Mouse (Mus musculus) common myeloid progenitor, adult 5-6 weeks (primary cell): ENCODE measurements around the gene Med21. TPM values are rescaled to one million over a fixed set of nuclear protein-coding genes. Genes with fewer than 3 reads are reported as not detected.

Source experiments
- ATAC-seq: replicated peaks from 2 replicates; pipeline ENCODE4 v1.8.0; 2016; ENCODE audit warnings: low read depth, mild to moderate bottlenecking, moderate TSS enrichment, inconsistent platforms; ENCODE audit not compliant: poor library complexity, severe bottlenecking
- total RNA-seq: library from RNA; stranded (forward); fragments of 200-1000, 187-1606 nt; gene quantifications from 2 replicates; pipeline ENCODE4 v1.2.3, GENCODE M21; 2017

The Med21 gene
- total RNA-seq, 1 experiment from 2014 or later, result 59.5 TPM

DNA sequence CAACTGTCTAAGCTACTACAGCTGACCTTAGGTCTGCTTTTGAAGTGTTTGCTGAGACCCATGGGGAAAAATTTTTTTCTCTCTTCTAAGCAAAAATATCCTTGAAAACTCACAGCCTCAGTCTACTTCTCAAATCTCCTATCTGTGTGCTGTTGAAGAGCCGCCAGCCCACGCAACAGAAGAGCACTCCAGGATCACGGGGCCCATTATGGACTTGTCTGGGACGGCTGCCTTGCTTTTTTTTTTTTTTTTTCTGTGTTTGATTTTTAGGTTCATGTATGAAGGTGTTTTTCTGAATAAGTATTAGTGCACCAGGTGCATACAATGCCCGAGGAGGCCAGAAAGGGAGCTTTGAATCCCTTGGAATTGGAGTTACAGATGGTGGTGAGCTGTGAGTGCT is 5.9 kb upstream of the Med21 start:
- ATAC-seq, result no peak

DNA sequence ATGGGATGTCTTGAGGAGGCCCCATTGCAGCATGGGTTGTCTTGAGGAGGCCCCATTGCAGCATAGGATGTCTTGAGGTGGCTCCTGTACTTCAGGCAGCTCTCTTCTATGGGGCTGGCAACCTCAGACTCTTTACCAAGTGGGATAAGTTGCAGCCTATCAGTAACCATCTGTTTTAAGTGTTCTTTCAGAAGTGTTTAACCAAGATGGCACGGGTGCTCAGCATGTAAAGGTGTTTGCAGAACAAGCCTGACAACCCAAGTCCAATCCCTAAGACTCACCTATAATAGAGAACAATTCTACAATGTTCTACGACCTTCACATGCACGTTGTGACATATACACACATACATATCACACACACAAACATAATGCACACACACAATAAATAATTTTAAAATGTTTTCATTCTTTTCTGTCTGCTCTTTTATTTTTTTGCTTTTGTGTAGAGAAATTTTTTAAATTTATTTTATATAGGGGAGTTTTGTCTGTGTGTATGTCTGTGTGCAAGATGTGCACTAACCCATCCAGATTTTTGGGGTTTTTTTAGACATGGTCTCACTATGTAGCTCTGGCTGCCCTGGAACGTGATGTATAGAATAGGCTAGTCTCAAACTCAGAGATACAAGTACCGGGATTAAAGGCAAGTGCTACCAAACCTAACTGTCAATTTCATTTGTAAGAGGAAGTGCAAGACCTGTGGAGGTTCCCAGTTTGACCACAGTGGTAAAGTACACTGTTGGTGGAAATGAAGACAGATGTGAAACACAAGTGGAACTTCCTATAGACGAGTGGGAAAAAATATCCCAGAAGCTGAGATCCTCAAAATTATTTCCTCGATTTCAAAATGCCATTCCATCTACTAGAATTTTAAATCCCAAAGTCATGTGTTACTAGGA is 2.0 kb upstream of the Med21 start:
- ATAC-seq, result peak; percentile 26; the same call in 1 of the 2 replicates

DNA sequence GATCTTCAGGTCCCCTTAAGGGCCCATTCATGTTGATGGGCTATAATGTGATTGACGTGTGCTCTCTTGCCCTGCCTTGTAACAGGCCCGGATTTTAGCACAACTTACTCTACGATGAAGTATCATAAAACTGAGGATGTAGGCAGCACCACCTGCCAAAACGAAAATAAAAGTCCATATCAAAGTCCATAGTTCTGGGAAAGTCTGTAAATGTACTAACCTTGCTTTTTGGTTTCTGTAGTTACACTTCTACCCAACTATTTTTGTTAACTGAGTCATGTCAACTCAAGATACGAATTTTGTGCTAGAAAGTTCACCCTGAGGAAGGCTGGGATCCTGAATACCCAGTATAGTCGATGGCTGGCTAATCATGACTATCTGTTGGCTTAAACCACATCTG is 1.4 kb upstream of the Med21 start:
- no peak for ATAC-seq

DNA sequence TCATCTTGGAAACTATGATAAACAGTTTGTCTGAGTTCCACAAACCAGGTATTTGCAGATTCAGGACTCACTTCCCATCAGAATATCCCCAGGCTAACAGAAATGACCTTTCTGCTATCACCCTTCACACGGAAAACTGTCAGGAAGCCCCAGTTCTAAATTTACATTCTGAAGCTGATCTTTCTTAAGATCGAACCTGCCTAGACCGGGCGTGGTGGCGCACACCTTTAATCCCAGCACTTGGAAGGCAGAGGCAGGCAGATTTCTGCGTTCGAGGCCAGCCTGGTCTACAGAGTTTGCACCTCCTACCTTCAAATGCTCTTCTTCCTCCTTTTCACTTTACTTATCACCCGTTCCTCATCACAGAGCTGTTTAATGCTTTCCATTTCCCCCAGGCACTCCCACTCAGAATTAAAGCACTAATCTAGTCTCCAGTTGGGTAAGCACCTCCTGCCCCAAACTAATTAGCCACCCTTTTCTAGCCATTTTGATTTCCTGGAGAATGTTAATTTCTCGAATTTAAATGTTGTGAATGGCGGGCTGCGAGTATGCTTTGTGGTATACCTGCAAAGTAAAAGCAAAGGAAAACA is 631 bp upstream of the Med21 start:
- peak; percentile 9 for ATAC-seq

DNA sequence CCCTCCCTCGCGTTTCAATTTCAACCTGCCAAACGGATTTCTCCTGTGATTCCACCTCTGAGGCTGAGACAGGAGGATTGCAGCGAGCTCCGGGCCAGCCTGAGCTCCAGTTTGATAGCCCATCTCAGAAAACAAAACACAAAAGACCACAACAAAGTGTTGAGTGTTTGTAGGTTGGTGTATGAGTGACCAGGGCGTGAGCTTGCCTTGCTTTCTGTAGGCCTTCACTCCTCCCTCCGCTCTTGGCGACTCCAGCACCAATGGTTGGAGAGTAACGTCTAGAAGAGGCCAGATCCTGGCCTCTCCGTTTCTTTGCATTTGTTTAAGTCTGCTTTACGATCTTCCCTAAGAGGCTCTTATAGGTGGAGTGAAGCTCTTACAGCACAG is 830 bp downstream of the Med21 start:
- no peak for ATAC-seq

DNA sequence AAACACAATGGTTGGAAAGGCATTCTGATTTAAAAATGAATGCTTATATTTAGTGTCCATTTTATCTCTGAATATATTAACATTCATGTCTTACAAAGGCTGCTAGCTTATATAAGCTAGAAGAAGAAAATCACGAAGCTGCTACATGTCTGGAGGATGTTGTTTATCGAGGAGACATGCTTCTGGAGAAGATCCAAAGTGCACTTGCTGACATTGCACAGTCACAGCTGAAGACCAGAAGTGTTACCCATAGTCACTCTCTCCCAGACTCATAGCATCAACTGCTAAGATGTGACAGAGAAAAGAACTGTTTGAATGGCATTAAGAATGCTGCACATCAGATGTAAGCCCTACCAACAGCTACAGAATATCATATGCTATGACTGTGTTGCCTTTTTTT is 7.7 kb downstream of the Med21 start:
- no peak for ATAC-seq

DNA sequence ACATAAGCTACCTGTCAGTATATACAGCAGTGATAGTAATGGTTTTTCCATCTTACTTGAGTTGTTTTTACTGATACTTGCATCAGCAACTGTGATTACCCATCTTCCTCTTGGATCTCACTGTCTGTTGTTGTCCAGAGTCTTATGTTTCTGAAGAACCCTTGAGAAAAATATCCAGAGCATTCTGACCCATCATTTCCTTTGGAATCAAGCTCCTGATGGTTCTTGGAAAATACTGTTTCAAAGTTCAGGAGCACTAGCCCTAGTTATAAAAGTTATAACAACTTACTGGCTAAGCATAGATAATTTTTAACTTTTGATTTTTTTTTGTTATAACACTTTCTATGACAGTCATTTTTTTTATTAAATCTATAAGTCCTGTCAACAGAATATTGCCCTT is 9.1 kb downstream of the Med21 start:
- ATAC-seq, result no peak

DNA sequence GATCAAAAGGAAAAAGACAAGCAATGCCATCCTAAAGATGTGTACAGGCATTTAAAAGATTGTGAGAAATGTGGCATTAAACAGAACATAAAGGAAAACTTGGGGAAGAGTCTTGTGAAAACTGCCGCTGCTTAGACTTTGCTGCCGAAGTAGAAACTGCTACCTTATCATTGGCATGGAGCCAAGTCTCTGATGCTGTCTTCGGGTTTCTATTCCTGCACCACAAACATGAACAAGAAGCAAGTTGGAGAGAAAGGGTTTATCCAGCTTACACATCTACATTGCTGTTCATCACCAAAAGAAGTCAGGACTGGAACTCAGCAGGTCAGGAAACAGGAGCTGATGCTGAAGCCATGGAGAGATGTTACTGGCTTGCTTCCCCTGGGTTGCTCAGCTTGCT is 10.8 kb downstream of the Med21 start:
- ATAC-seq, result no peak

DNA sequence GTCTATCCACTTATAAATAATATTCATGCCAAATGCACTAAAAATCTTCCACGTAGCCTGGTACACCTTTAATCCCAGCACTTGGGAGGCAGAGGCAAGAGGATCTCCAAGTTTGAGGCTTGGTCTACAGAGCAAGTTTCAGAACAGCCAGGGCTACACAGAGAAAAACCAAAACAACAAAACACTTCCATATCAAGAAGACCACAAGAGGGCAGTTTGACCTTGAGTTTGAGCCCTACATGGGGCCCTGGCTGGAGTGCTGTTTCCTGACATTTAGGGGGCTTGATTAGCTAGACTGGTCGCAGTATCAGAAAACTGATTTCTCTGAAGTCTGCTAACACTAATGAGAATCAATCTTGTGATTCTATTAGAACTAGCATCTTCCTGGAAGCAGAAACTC is 18.2 kb downstream of the Med21 start:
- peak; percentile 45; the same call in 1 of the 2 replicates for ATAC-seq

DNA sequence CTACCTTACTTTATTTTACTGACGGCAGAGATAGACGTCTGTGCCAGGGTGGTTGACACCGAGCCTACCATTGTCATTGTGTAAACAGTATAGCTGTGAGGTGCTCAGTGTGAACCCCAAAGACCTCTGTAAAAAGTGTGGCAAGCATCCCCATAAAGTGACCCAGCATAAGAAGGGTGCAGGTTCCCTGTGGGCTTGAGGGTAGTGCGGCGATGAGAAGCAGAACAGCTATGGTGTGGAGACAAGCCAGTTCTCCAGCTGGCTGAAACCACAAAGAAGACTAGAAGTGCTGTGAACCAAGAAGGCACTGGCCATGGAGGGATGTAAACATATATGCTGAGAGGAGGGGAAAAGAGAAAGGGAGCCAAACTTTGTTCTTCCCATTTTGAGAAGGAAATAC is 19.3 kb downstream of the Med21 start:
- 0 out of 2 replicates have a peak, but pooled peaks have one; percentile 30 for ATAC-seq

DNA sequence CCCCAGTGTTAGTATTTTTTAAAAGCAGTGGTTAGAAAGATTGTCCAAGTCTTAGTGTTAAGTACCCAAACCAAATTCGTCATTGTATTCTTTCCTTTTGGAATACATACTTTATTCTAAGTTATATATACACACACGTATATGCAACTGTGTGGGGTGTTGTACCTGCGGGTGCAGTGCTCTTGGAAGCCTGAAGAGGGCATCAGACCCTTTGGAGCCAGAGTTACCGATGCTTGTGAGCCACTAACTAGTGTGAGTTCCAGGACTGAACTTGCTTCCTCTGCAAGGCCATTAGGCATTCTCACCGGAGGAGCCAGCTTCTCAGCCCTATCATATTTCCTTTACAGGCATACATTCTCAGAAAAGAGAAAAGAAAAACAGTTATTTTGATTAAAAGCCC is 20.3 kb downstream of the Med21 start:
- ATAC-seq, result peak; percentile 91

DNA sequence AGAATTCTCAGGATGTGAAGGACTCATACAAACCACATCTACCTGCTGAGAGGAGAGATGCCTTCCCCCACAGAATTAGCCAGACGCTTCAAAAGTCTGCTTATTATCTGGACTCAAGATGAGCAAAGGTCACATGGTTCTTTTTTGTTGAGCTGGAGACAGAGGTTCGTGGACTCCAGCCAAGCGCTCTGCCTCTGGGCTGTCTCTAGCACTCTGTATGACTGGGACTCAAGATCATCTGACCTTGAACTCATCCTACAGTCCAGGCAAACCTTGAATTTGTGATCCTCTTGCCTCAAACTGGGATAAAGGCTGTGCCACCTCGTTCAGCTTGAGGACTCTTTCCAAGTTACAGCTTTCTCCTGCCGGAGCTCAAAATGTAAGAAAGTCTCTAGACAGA is 21.8 kb downstream of the Med21 start:
- ATAC-seq, result no peak

DNA sequence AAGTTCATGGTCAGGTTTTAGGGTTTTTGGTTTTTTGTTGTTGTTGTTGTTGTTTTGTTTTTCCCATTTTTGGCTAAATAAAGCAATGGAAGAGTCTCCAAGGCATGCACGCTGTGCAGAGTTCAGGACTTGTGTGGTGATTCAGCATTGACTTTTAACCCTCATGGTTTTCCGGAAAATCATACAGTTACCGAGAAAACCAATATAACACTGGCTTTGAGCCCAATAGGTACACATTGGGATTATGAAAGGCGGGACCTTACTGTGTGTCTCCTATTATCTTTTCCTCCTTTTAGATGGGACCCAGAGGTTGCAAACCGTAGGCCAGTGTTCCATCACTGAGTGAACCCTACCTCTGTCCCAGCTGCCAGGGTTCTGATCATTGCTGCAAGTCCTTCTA is 22.6 kb downstream of the Med21 start:
- ATAC-seq, result no peak

DNA sequence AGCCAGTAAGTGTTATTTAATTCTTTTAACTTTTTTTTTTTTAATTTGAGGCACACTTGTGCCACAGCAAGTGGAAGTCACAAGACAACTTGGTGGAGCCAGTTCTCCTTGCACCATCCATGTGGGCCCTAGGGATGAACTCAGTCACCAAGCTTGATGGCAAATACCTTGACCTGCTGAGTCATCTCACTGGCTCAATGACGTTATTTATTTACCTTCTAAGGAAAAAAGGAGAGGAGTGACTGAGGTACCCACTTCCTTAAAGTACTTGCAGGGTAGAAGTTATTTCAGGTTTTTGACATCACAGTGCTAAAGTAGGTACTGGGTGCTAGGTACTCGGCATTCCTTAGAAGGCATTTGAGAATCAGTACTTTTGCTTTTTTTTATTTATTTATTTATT is 23.1 kb downstream of the Med21 start:
- ATAC-seq, result no peak

DNA sequence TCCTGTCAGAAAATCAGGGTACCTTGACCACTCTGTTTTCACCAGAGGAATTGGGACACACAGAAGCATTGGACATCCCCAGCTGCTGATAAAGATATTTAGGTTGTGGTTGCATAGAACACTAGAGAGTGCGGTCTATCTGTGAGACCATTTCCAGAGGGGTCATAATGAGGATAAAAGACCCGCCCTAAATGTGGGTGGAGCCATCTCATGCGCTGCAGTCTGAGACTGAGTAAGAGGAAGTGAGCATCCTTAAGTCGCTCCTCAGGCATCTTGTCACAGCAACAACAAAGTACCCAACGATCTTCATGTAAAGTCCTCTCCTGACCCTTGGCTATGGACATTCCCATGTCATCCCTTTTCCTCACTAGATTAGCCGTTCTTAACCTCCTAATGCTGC is 24.5 kb downstream of the Med21 start:
- no peak for ATAC-seq

DNA sequence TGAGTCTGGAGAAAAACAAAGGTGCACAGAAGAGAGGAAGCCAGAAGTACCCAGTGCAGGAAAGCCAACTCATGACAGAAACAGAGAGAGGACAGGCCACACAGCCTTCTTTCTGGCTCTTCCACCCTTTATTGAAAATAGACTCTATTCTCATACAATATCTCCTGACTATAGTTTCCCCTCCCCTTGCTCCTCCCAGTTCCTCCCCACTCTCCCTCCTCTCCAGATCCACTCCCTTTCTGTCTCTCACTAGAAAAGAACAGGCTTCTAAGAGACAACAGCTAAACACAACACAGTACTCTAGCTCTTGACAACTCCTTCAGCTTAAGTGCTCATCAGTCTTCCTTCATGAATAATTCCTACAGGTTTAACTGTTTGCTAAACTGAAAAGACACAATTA is 26.3 kb downstream of the Med21 start:
- ATAC-seq, result no peak

DNA sequence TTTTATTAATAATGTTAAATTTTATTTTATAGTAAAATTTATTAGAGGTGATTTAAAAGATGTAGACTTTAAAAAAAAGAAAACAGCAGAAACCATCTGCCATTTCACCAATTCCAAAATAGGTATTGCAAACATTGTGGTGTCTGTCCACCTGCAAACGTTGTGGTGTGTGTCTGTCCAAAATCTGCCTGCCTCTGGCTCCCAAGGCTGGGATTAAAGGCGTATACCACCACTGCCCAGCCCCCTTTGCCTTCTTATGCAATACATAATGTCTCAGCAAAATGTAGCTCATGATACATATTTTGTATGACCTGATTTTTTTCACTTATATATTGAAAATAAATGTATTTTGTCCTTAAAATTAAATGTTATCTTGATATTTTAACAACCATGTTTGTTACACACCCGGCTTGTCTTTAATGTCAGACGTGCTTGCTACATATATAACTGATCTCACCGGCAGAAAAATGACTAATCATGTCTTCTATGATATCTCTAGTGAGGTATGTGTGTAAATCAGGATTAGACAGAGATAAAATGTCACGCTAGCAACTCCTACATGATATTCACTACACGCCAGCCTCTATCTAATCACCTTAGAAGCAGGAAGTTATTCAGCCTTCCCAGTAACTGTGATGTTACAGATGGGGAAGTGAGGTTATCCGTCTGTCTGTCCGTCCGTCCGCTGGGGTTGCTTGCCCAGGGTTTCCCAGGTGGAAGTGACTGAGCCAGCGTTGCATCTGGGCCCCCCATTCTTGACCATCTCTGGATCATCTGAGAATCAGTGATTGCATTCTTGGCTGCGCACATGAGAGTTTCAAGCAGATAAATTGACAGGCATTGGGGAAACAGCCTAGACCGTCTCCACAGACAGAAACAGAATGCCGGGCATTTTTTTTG is 28.9 kb downstream of the Med21 start:
- ATAC-seq, result no peak

DNA sequence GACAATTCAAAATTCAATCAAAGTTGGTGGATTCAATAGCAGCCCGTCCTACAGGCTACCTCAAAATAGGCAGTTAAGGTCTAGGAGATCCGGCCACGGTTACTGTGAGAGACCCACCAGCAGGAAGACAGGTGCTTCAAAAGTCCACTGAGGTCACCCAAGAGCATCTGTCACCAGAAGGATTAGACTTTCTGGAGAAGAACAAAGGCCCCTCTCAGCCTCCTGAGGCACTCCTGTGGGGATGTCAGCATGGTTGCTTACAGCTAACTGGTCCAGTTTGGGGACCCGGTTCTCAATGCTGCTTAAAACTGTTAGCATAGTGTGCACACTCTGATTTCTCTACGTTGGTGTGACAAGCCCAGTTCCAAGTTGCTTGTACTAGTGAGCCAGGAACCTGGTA is 29.8 kb downstream of the Med21 start:
- no peak for ATAC-seq

DNA sequence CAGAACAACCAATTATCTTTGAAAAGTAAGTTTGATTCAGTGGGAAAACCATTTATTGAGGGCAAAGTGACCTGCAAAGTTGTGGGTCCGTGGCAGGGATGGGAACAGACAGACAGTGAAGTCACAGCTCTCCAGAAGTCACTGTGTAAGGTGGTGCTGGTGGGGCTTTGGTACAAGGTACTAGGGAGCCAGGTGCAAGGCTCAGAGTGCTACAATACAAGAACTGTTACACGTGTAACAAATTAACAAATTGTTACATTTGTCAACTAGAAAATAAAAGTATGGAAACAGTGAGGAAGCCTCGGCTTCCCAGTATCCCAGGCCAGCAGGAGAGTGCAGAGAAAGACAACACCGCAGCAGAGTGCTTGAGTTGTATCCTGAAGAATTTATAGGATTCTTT is 31.3 kb downstream of the Med21 start:
- no peak for ATAC-seq

DNA sequence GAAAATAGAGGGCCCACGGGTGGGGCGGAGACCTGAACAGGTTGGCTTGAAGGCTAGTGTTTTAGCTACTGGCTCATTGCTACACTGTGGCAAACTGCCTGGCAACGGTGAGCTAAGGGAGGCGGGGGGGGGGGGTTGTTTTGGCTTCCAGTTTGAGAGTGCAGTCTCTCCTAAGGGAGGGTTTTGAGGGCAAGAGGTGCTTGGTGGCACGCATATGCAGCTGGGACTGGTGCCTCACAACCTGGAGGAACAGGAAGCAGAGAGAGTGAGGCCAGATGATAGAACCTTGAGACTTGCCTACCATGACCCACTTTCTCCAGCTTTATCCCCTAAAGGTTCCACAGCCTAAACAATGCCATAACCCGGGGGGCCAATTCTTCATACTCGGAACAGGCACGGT is 32.1 kb downstream of the Med21 start:
- 0 out of 2 replicates have a peak, but pooled peaks have one; percentile 5 for ATAC-seq
